Mouse (Mus musculus) intestine, embryonic 16.5 days (tissue): ENCODE measurements around the gene Tpbg. TPM values are rescaled to one million over a fixed set of nuclear protein-coding genes. Genes with fewer than 3 reads are reported as not detected.

Experiments used
- ATAC-seq: fragments of 200-750 bp; cut with Nextera tagmentation; 2 replicates; pipeline ENCODE4 v1.8.0; 2017; ENCODE audit warnings: moderate TSS enrichment, moderate library complexity
- H3K27ac ChIP-seq: fragments of 300-500 bp; sonication (generic); 2 replicates; pipeline ENCODE4 v1.5.1; 2014; ENCODE audit warnings: mild to moderate bottlenecking, low read length
- H3K27me3 ChIP-seq: fragments of 300-500 bp; sonication (generic); replicated peaks from 2 replicates; pipeline ENCODE4 v1.6.1; 2014; ENCODE audit warnings: low read length, control low read depth, mixed read lengths; ENCODE audit not compliant: control insufficient read depth, insufficient read depth
- H3K36me3 ChIP-seq: fragments of 300-500 bp; sonication (generic); 2 replicates; pipeline ENCODE4 v1.6.1; 2014; ENCODE audit warnings: low read length, control low read depth; ENCODE audit not compliant: control insufficient read depth, insufficient read depth
- H3K4me1 ChIP-seq: fragments of 300-500 bp; sonication (generic); 2 replicates; pipeline ENCODE4 v1.6.1; 2014; ENCODE audit warnings: low read length, control low read depth, mixed read lengths; ENCODE audit not compliant: control insufficient read depth, insufficient read depth
- H3K4me2 ChIP-seq: fragments of 300-500 bp; sonication (generic); 2 replicates; pipeline ENCODE4 v1.6.1; 2014; ENCODE audit warnings: low read depth, low read length, control low read depth
- H3K4me3 ChIP-seq: fragments of 300-500 bp; sonication (generic); 2 replicates; pipeline ENCODE4 v1.5.1; 2014; ENCODE audit warnings: mild to moderate bottlenecking, low read length
- H3K9ac ChIP-seq: fragments of 300-500 bp; sonication (generic); 2 replicates; pipeline ENCODE4 v1.6.1; 2014; ENCODE audit warnings: low read depth, low read length
- H3K9me3 ChIP-seq: fragments of 300-500 bp; sonication (generic); 2 replicates; pipeline ENCODE4 v1.6.1; 2016; ENCODE audit warnings: low read length, control low read depth; ENCODE audit not compliant: control insufficient read depth
- WGBS: fragments of 180-500 bp; shearing (Covaris S2); extraction: QIAGEN DNeasy Blood & Tissue Kit; methylation state at CpG from one replicate; pipeline ENCODE4 v1.1.7; 2014; 5-methylcytosine and 5-hydroxymethylcytosine counted together
- polyA plus RNA-seq: library from polyadenylated mRNA; unstranded; fragments of >200 nt; fragmentation: Nextera tagmentation; extraction: Ambion mirVana; gene quantifications from 2 replicates; pipeline ENCODE4 v1.2.1, GENCODE M21; 2015

Tpbg gene
- polyA plus RNA-seq, 1 experiment from 2014 or later = 4.4 TPM

- H3K36me3 ChIP-seq = no peaks in the 10 kb centered on the region
- peak; percentile 68 for ATAC-seq
- peak overlapping the region; percentile 63 for H3K4me3 ChIP-seq
- peak overlapping the region; percentile 52 for H3K27ac ChIP-seq
- H3K4me2 ChIP-seq = peak overlapping the region; percentile 99
- no peaks in the 10 kb centered on the region for H3K9me3 ChIP-seq
- H3K27me3 ChIP-seq = peaks cover 6% of the 10 kb centered on the region
- H3K9ac ChIP-seq = peak overlapping the region; percentile 64
- WGBS = under 1% methylated on average over 58 of the region's 65 CpGs
- H3K4me1 ChIP-seq = peaks cover 6% of the 10 kb centered on the region; the same call in 1 of the 2 replicates
These were observed 1.1 kb downstream of the Tpbg start for GRCm38 (mm10) chr9:85843031-85843890.

- Histone ChIP-seq H3K9me3 (no peaks in the 10 kb centered on the region), H3K9ac (peak overlapping the region; percentile 64), H3K4me1 (peaks cover 6% of the 10 kb centered on the region; the same call in 1 of the 2 replicates), H3K27me3 (peaks cover 6% of the 10 kb centered on the region), H3K36me3 (no peaks in the 10 kb centered on the region), H3K27ac (no peak overlapping the region), H3K4me3 (peak overlapping the region; percentile 63), H3K4me2 (peak overlapping the region; percentile 99)
- WGBS = 4% methylated on average over 66 of the region's 80 CpGs
- peak; percentile 54 for ATAC-seq
These were observed 1.9 kb downstream of the Tpbg start for GRCm38 (mm10) chr9:85843891-85844646.

- H3K36me3 ChIP-seq = no peaks in the 10 kb centered on the region
- WGBS = 80% methylated on average over 9 of the region's 9 CpGs
- H3K9ac ChIP-seq = 0 out of 2 replicates have a peak overlapping the region, but pooled peaks have one; percentile 64
- H3K4me1 ChIP-seq = peaks cover 6% of the 10 kb centered on the region; the same call in 1 of the 2 replicates
- no peak for ATAC-seq
- H3K4me3 ChIP-seq = peak overlapping the region; percentile 63; the same call in 1 of the 2 replicates
- H3K9me3 ChIP-seq = no peaks in the 10 kb centered on the region
- peak overlapping the region; percentile 99 for H3K4me2 ChIP-seq
- peaks cover 6% of the 10 kb centered on the region for H3K27me3 ChIP-seq
- no peak overlapping the region for H3K27ac ChIP-seq
These were observed 2.4 kb downstream of the Tpbg start for GRCm38 (mm10) chr9:85844647-85844983.

- no peak overlapping the region for H3K4me3 ChIP-seq
- peaks cover 6% of the 10 kb centered on the region; the same call in 1 of the 2 replicates for H3K4me1 ChIP-seq
- no peak overlapping the region for H3K27ac ChIP-seq
- 62% methylated on average over 2 of the region's 2 CpGs for WGBS
- H3K36me3 ChIP-seq = no peaks in the 10 kb centered on the region
- no peak overlapping the region for H3K4me2 ChIP-seq
- no peaks in the 10 kb centered on the region for H3K9me3 ChIP-seq
- ATAC-seq = no peak
- peaks cover 6% of the 10 kb centered on the region for H3K27me3 ChIP-seq
- no peak overlapping the region for H3K9ac ChIP-seq
These were observed 4.0 kb downstream of the Tpbg start for GRCm38 (mm10) chr9:85846186-85846585.

- Histone ChIP-seq H3K4me1 (no peaks in the 10 kb centered on the region), H3K4me2 (no peak overlapping the region), H3K27ac (no peak overlapping the region), H3K27me3 (no peaks in the 10 kb centered on the region), H3K4me3 (no peak overlapping the region), H3K9me3 (no peaks in the 10 kb centered on the region), H3K36me3 (no peaks in the 10 kb centered on the region), H3K9ac (no peak overlapping the region)
- 90% methylated on average over 4 of the region's 4 CpGs for WGBS
- no peak for ATAC-seq
These were observed 12.6 kb downstream of the Tpbg start for GRCm38 (mm10) chr9:85854780-85855179.

GRCm38 (mm10) chr9:85856511-85856910, 14.3 kb downstream of the Tpbg start:
- Histone ChIP-seq H3K36me3 (no peaks in the 10 kb centered on the region), H3K4me1 (0 out of 2 replicates have a peak, but pooled peaks cover 2% of the 10 kb centered on the region), H3K4me2 (no peak overlapping the region), H3K9me3 (no peaks in the 10 kb centered on the region), H3K27me3 (no peaks in the 10 kb centered on the region), H3K27ac (no peak overlapping the region), H3K4me3 (no peak overlapping the region), H3K9ac (no peak overlapping the region)
- ATAC-seq = no peak
- WGBS = 67% methylated on average over 6 of the region's 6 CpGs

GRCm38 (mm10) chr9:85861065-85861464, 18.9 kb downstream of the Tpbg start:
- Histone ChIP-seq H3K4me3 (no peak overlapping the region), H3K27me3 (no peaks in the 10 kb centered on the region), H3K9ac (no peak overlapping the region), H3K9me3 (no peaks in the 10 kb centered on the region), H3K36me3 (no peaks in the 10 kb centered on the region), H3K4me2 (no peak overlapping the region), H3K4me1 (peaks cover 2% of the 10 kb centered on the region; the same call in 1 of the 2 replicates), H3K27ac (no peak overlapping the region)
- WGBS = 56% methylated on average over 4 of the region's 4 CpGs
- no peak for ATAC-seq

GRCm38 (mm10) chr9:85862562-85862961, 20.4 kb downstream of the Tpbg start:
- ATAC-seq = no peak
- H3K9ac ChIP-seq = no peak overlapping the region
- H3K27me3 ChIP-seq = no peaks in the 10 kb centered on the region
- no peaks in the 10 kb centered on the region for H3K36me3 ChIP-seq
- H3K27ac ChIP-seq = no peak overlapping the region
- no peaks in the 10 kb centered on the region for H3K9me3 ChIP-seq
- H3K4me1 ChIP-seq = peaks cover 2% of the 10 kb centered on the region; the same call in 1 of the 2 replicates
- H3K4me3 ChIP-seq = no peak overlapping the region
- WGBS = 63% methylated on average over 6 of the region's 6 CpGs
- H3K4me2 ChIP-seq = no peak overlapping the region

- Histone ChIP-seq H3K4me2 (no peak overlapping the region), H3K27me3 (no peaks in the 10 kb centered on the region), H3K9me3 (no peaks in the 10 kb centered on the region), H3K4me1 (no peaks in the 10 kb centered on the region), H3K4me3 (no peak overlapping the region), H3K27ac (no peak overlapping the region), H3K36me3 (no peaks in the 10 kb centered on the region), H3K9ac (no peak overlapping the region)
- WGBS = 81% methylated on average over 7 of the region's 7 CpGs
- ATAC-seq = no peak
These were observed 30.7 kb downstream of the Tpbg start for GRCm38 (mm10) chr9:85872908-85873307.
